Mouse (Mus musculus) lung, adult 2 months (tissue): ENCODE measurements around the gene Tmem123. TPM values are rescaled to one million over a fixed set of nuclear protein-coding genes. Genes with fewer than 3 reads are reported as not detected.

Experiments
- DNase-seq: peaks from one replicate; pipeline ENCODE4 v3.0.0; 2022
- H3K4me1 ChIP-seq: fragments of 200-500 bp; 2 replicates; pipeline ENCODE4 v1.6.1; 2011; ENCODE audit warnings: low read length; ENCODE audit not compliant: control insufficient read depth, insufficient read depth
- H3K4me3 ChIP-seq: fragments of 200-500 bp; replicated peaks from 2 replicates; pipeline ENCODE3; 2011; ENCODE audit warnings: low read depth, mild to moderate bottlenecking, control low read depth, low read length; ENCODE audit errors: extremely low read depth
- CTCF ChIP-seq: fragments of 200-500 bp; IDR thresholded peaks from 2 replicates; pipeline ENCODE4 v1.5.1; 2011; ENCODE audit warnings: mild to moderate bottlenecking, low read length, control low read depth; ENCODE audit not compliant: insufficient read depth
- POLR2A ChIP-seq: fragments of 200-500 bp; IDR thresholded peaks from 2 replicates; pipeline ENCODE4 v1.6.1; 2011; ENCODE audit warnings: low read depth, mild to moderate bottlenecking, control low read depth, low read length, borderline replicate concordance; ENCODE audit errors: extremely low read depth
- WGBS: fragments of 180-500 bp; shearing (Covaris S2); methylation state at CpG from one replicate; pipeline ENCODE4 v1.1.7; 2018; 5-methylcytosine and 5-hydroxymethylcytosine counted together
- polyA plus RNA-seq: library from polyadenylated mRNA; depleted of rRNA; stranded (reverse); fragments of >200 nt; gene quantifications from 2 replicates; pipeline ENCODE4 v1.2.3, GENCODE M21; 2012

Tmem123 gene
- polyA plus RNA-seq, 1 experiment: 89.8 TPM

DNA sequence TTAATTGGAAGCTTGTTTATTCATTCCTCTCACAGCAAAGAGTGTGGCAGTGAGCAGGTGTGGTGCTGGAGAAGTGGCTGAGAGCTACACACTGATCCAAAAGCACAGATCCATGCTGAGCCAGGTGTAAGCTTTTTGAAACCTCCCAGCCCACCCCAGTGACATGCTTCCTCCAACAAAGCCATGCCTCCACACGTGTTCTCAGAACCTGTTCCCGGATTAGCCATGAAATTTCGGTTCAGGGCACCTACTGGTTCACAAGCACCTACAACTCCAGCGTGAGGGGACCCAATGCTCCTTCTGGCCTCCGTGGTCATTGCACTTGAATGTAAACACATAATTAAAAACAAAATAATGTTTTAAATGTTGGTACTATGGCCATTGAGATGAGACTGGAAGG lies 9.8 kb downstream of the Tmem123 start:
- 90% methylated on average over 5 of the region's 5 CpGs for WGBS
- DNase-seq: no peak
- Histone ChIP-seq H3K4me1 (peaks cover 4% of the 10 kb centered on the region), H3K4me3 (no peak overlapping the region)
- TF ChIP-seq POLR2A: no peak
- TF ChIP-seq CTCF: no peak

DNA sequence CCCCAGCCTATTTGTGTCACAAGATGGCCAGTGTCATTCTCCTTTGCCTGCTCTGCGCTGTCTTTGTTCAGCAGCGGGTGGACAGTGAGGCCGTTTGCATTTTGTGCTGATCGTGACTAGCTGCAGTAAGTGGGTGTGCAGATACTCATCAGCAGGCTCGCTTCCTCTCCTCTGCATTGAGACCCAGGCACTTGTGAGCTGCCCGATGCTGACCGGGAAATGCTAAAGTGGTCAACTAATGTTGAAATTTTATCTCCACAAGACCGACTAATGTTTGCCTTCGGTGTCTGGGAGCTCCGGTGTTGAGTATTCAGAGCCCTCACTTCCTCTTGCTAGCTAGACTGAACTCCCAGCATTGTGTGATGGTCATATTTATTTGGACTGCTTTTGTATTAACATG lies 10.7 kb downstream of the Tmem123 start:
- Histone ChIP-seq H3K4me1 (no peaks in the 10 kb centered on the region), H3K4me3 (no peak overlapping the region)
- WGBS: 54% methylated on average over 10 of the region's 10 CpGs
- DNase-seq: no peak
- no peak for TF ChIP-seq POLR2A
- TF ChIP-seq CTCF: no peak

DNA sequence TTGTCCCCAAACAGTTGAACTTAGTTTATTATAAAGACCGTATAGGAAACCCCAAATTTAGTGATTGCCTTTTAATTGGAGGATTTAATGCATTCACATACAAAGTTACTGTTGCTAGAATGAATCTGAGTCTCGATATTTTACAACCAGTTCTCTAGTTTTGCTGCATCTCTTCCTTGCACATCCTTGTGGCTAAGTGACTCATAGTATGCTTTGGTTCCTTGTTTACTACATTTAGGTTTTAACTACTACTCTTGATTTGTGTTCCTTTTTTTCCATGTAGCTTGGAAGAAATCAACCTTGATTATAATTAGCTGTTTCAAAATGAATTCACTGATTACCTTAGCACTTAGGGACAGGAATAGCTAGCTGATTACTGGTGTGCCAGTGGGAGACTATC lies 11.2 kb downstream of the Tmem123 start:
- TF ChIP-seq POLR2A (no peak), CTCF (no peak)
- Histone ChIP-seq H3K4me1 (no peaks in the 10 kb centered on the region), H3K4me3 (no peak overlapping the region)
- no peak for DNase-seq
- WGBS: 88% methylated on average over 2 of the region's 2 CpGs

DNA sequence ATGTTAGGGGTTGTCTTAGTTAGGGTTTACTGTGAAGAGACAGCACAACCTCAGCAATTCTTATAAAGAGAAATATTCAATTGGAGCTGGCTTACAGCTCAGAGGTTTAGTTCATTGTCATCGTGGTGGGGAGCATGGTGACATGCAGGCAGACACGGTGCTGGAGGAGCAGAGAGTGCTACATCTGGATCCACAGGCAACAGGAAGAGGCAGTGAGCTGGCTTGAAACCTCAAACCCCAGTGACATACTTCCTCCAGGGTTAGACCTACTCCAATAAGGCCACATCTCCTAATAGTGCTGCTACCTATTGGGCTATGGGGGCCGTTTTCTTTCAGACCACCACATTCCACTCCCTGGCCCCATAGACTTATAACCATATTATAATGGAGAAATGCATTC lies 12.1 kb downstream of the Tmem123 start:
- TF ChIP-seq CTCF (no peak), POLR2A (no peak)
- 70% methylated on average over 3 of the region's 3 CpGs for WGBS
- no peak overlapping the region for H3K4me3 ChIP-seq

DNA sequence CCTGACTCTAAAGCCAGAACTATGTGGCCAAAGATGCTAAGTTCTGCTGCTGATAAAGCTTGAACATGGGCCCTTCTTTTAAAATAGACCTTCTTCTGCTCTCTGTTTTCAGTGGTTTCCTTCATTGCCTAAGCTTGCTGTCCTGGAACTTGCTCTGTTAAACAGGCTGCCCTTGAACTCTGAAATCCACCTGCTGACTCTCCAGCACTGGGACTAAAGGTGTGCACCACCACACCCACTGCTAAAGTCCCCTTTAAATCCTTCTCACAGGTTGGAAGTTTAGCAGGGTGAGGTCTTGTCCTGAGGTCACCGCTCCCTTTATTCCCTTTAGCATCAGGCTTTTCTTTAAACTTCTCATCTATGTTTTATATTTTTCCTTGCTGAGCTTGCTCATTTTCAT lies 13.1 kb downstream of the Tmem123 start:
- Histone ChIP-seq H3K4me1 (no peaks in the 10 kb centered on the region), H3K4me3 (no peak overlapping the region)
- DNase-seq: no peak
- 100% methylated on average over 1 of the region's 1 CpGs for whole genome bisulfite sequencing
- TF ChIP-seq CTCF (no peak), POLR2A (no peak)

More for the DNA sequence above, 12.1 kb downstream of the Tmem123 start:
- H3K4me1 ChIP-seq: no peaks in the 10 kb centered on the region
- no peak for DNase-seq

DNA sequence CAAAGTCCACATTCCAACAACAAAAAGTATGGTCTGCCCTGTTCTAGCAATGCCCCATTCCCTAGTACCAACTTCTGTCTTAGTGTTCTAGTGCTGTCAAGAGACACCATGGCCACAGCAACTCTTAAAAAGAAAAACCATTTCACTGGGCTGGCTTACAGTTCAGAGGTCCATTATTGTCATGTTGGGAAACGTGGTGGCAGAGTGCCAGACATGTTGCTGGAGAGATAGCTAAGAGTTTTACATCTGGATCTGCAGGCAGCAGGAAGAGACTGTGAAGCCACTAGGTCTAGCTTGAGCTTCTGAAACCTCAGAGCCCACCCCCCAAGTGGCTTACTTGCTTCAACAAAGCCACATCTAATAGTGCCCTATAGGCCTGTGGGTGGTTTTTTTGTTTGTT lies 13.8 kb downstream of the Tmem123 start:
- H3K4me1 ChIP-seq: no peaks in the 10 kb centered on the region
- no peak for DNase-seq
- WGBS: 77% methylated on average over 1 of the region's 1 CpGs
- H3K4me3 ChIP-seq: no peak overlapping the region
- TF ChIP-seq POLR2A (no peak), CTCF (no peak)

DNA sequence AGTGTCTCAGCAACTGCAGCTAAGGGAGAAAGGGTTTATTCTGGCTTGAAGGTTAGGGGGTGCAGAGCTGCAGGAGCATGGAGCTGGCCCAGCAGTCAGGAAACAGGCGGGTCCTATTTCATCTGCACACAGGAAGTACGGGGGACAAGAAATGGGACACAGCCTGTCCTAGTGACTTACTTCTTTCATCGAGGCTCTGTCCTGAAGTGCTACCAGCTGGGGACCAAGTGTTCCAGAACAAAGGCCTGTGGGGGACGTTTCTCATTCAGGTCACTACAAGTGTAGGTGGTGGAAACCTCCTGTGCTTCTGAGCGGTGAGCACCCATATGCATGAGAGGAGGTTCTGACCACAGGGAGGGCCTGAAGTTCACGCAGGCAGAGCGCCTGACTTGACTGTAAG lies 14.9 kb downstream of the Tmem123 start:
- Histone ChIP-seq H3K4me3 (no peak overlapping the region), H3K4me1 (no peaks in the 10 kb centered on the region; the same call in 1 of the 2 replicates)
- DNase-seq: no peak
- TF ChIP-seq CTCF (no peak), POLR2A (no peak)
- WGBS: 71% methylated on average over 7 of the region's 7 CpGs

DNA sequence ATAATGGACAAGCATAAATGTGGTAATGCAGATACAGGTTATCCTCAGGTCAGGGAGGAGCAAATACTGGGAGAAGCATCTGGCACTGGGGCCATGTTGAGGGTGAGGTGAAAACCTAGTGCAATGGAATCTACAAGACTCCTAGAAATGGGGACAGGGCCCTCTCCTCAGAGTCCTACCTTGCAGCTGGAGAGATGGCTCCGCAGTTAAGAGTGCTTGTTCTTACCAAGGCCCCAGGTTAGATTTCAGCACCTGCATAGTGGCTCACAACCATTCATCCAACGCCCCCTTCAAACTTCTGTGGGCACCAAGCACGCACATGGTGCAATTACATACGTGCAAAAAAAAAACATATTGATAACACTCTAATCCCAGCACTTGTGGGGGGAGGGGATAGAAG lies 15.9 kb downstream of the Tmem123 start:
- TF ChIP-seq POLR2A (no peak), CTCF (no peak)
- H3K4me3 ChIP-seq: no peak overlapping the region
- DNase-seq: no peak
- no peaks in the 10 kb centered on the region; the same call in 1 of the 2 replicates for H3K4me1 ChIP-seq
- 87% methylated on average over 4 of the region's 4 CpGs for WGBS

DNA sequence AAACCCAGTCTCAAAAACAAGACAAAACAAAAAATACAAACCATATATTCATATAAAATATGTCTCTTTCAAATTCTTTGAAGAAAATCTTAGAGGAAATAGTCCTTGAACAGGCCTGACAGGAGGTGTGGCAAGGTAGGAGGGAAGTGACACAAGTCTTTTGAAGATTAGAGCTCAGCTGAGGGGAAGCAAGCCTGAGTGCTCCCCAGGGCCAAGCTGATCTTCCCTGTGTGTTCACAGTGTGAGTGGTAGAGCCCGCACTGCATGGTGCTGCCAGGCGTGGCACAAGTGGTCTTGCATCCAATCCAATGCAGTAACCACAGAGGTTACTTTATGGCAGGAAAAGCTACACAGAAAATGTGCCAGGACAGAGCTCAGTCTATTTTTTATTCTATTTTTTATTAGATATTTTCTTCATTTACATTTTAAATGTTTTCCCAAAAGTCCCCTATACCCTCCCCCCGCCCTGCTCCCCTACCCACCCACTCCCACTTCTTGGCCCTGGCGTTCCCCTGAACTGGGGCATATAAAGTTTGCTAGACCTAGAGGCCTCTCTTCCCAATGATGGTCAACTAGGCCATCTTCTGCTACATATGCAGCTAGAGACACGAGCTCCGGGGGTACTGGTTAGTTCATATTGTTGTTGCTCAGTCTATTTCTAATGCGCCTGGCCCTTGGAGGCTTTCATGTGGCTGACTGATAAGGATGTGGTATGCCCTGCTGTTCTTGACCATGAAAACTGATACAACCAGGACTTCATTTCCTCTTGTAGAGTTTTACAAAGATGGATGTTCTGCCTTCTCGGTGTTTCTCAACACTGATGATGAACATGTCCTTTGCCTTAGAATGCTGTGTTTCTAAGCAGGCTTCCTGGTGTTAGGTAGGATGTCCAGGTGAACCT lies 16.7 kb downstream of the Tmem123 start:
- TF ChIP-seq POLR2A: no peak
- no peak for TF ChIP-seq CTCF
- 86% methylated on average over 8 of the region's 8 CpGs for WGBS
- DNase-seq: no peak

More for the DNA sequence above, 16.7 kb downstream of the Tmem123 start:
- Histone ChIP-seq H3K4me1 (peaks cover 4% of the 10 kb centered on the region; the same call in 1 of the 2 replicates), H3K4me3 (no peak overlapping the region)
